Mouse (Mus musculus) thymus, adult 2 months (tissue): ENCODE measurements at regions not wholly inside any gene's neighbourhood (a gene's known extent, or its start where the extent isn't known, plus 50 kb on each side); places are given as distances from the start of the nearest gene placed in this dataset.

Experiments
- CTCF ChIP-seq: fragments of 200-500 bp; IDR thresholded peaks from 2 replicates; pipeline ENCODE4 v1.5.1; 2012; ENCODE audit warnings: mild to moderate bottlenecking, control low read depth, low read length, moderate library complexity, borderline replicate concordance; ENCODE audit not compliant: control insufficient read depth, poor library complexity, insufficient read depth; ENCODE audit errors: extremely low read depth
- POLR2A ChIP-seq: fragments of 200-500 bp; IDR thresholded peaks from 2 replicates; pipeline ENCODE4 v1.6.1; 2012; ENCODE audit warnings: mild to moderate bottlenecking, low read length, control low read depth, moderate library complexity; ENCODE audit not compliant: control insufficient read depth, poor library complexity, insufficient read depth; ENCODE audit errors: extremely low read depth

DNA sequence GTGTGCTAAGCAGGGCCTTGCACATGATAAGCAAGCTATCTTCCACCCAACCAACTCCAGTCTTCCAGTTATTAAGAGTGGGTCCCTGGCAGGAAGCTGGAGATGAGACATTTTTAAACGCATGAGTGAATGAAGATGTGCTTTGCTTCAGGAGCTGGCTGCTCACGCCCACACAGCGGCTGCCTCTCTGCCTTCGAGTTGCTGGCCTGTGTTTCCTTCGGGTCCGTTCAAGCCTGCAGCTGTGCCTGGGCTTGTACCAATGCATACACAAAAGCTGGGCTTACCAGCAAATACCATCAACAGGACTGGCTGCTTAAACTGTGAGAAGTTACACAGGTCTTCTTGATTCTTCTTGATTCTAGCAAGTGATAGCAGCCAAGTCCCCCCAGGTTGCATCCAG is 498.7 kb downstream of the Cdh26 start:
- TF ChIP-seq POLR2A: no peak
- no peak for TF ChIP-seq CTCF
